Comparison of ENCODE assay signal across 19 mouse cellular contexts in the genomic region with DNA sequence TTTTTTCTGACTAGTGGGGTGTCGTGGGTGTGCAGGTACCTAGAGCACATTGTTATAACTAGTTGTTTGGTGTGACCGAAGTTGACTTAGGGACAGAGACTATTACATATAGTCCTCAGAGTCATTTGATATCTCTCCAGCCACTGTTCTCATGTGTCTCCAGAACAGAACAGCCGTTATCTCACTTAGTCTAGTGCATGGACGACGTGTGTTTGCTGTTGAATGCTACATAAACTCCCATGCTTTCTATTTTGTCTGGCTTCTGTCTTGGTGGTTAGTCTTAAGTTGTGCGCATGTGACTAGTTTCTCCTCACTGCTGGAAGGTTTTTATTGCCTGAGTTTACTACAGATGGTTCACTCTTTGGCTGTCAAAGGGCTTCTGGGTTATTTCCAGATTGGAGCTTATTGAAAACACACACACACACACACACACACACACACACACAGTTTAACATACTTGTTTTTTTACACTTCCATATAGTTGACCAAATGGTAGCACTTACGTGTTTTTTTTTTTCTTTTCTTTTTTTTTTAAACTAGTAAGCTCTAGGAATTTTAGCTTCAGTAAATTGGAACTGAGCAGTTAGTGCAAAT. TPM values are rescaled to one million over a fixed set of nuclear protein-coding genes. Genes with fewer than 3 reads are reported as not detected.
DNase-seq lines count a peak whose midpoint lies in the region; ATAC-seq and TF ChIP-seq lines count a peak whose summit lies in the region.
"Had no signal": no experiment of that assay in that cellular context is flagged by ENCODE, and none has a peak within 500 bp of the region (broad histone marks: within the 10 kb centered on the region; RNA-seq: fewer than 3 reads in every experiment).

No protein-coding gene starts in this region.

- peaks cover 35% of the 10 kb centered on the region for H3K4me1 ChIP-seq in forebrain, embryonic 14.5 days (ENCODE audit: control insufficient read depth, insufficient read depth, low read length)
- H3K4me1 ChIP-seq in forebrain, postnatal 0 days (ENCODE audit: insufficient read depth), result no peaks in the 10 kb centered on the region; the same call in 1 of the 2 replicates
- peaks cover 64% of the 10 kb centered on the region for H3K4me1 ChIP-seq in liver, embryonic 12.5 days
- peaks cover 47% of the 10 kb centered on the region for H3K4me1 ChIP-seq in liver, postnatal 0 days (ENCODE audit: insufficient read depth)
- H3K4me1 ChIP-seq in heart, embryonic 14.5 days (ENCODE audit: control insufficient read depth in 2 of 2, insufficient read depth in 2 of 2, low read length in 2 of 2), result peaks cover 19 to 83% of the 10 kb centered on the region in 2 experiments

- peak; percentile 51 for DNase-seq in forebrain, embryonic 14.5 days (ENCODE audit: low spot score)
- no peak for DNase-seq in forebrain, postnatal 0 days
- no peak for DNase-seq in liver, postnatal 0 days
- DNase-seq in lung, postnatal 36 days, result no peak
- no peak for DNase-seq in frontal cortex, adult 2 months (ENCODE audit: extremely low spot score in 1 of 2, low spot score in 1 of 2)
- DNase-seq: adrenal gland, postnatal 10 days; midbrain, embryonic 14.5 days; thymus, postnatal 14 days had no signal

- no peaks in the 10 kb centered on the region for H3K36me3 ChIP-seq in forebrain, embryonic 14.5 days (ENCODE audit: control insufficient read depth, insufficient read depth, low read length)
- H3K36me3 ChIP-seq in forebrain, postnatal 0 days (ENCODE audit: insufficient read depth), result no peaks in the 10 kb centered on the region
- no peaks in the 10 kb centered on the region for H3K36me3 ChIP-seq in liver, embryonic 12.5 days
- H3K36me3 ChIP-seq in liver, postnatal 0 days (replicated peaks; ENCODE audit: insufficient read depth, low read length), result no peaks in the 10 kb centered on the region
- no peaks in the 10 kb centered on the region for H3K36me3 ChIP-seq in heart, embryonic 14.5 days (ENCODE audit: control insufficient read depth, insufficient read depth, low read length)
- H3K36me3 ChIP-seq: forebrain, embryonic 12.5 days; kidney, embryonic 15.5 days; limb, embryonic 13.5 days; neural tube, embryonic 13.5 days had no signal

- TF ChIP-seq EP300 in liver, postnatal 0 days (IDR thresholded peaks at IDR 0.05; ENCODE audit: low read depth), result no peak

- no peak for ATAC-seq in forebrain, embryonic 14.5 days
- ATAC-seq in forebrain, postnatal 0 days, result no peak
- ATAC-seq in liver, embryonic 12.5 days, result peak; percentile 55; the same call in 1 of the 2 replicates
- ATAC-seq in liver, postnatal 0 days, result no peak
- no peak for ATAC-seq in heart, embryonic 14.5 days (ENCODE audit: insufficient number of reproducible peaks, insufficient read depth, low FRiP score, low read depth)
- ATAC-seq: activated CD4-positive, CD25-positive, alpha-beta regulatory T cell, adult 4 months; CD4-positive, CD25-positive, alpha-beta regulatory T cell, adult 4 months; hindbrain, embryonic 16.5 days; intestine, embryonic 16.5 days had no signal

- H3K27me3 ChIP-seq in forebrain, embryonic 14.5 days (replicated peaks; ENCODE audit: control insufficient read depth, insufficient read depth, low read length), result no peaks in the 10 kb centered on the region
- H3K27me3 ChIP-seq in forebrain, postnatal 0 days (ENCODE audit: insufficient read depth, low read length), result no peaks in the 10 kb centered on the region
- no peaks in the 10 kb centered on the region for H3K27me3 ChIP-seq in liver, embryonic 12.5 days (replicated peaks)
- no peaks in the 10 kb centered on the region for H3K27me3 ChIP-seq in liver, postnatal 0 days (ENCODE audit: insufficient read depth, low read length)
- H3K27me3 ChIP-seq in heart, embryonic 14.5 days (ENCODE audit: control insufficient read depth, insufficient read depth, low read length), result no peaks in the 10 kb centered on the region
- H3K27me3 ChIP-seq: forebrain, embryonic 12.5 days; kidney, embryonic 15.5 days; limb, embryonic 13.5 days; neural tube, embryonic 13.5 days had no signal

- no peak overlapping the region for H3K9ac ChIP-seq in forebrain, embryonic 14.5 days (ENCODE audit: low read length)
- H3K9ac ChIP-seq in forebrain, postnatal 0 days, result no peak overlapping the region
- no peak overlapping the region for H3K9ac ChIP-seq in liver, embryonic 12.5 days
- no peak overlapping the region for H3K9ac ChIP-seq in liver, postnatal 0 days (replicated peaks)
- no peak overlapping the region for H3K9ac ChIP-seq in heart, embryonic 14.5 days (ENCODE audit: low read length)
- H3K9ac ChIP-seq: forebrain, embryonic 12.5 days; kidney, embryonic 15.5 days; limb, embryonic 13.5 days; neural tube, embryonic 13.5 days had no signal

- H3K4me2 ChIP-seq in forebrain, embryonic 14.5 days (ENCODE audit: low read length), result no peak overlapping the region
- no peak overlapping the region for H3K4me2 ChIP-seq in forebrain, postnatal 0 days (ENCODE audit: low read depth)
- 0 out of 2 replicates have a peak overlapping the region, but pooled peaks have one; percentile 1 for H3K4me2 ChIP-seq in liver, embryonic 12.5 days
- H3K4me2 ChIP-seq in liver, postnatal 0 days (ENCODE audit: low read depth, low read length), result no peak overlapping the region
- peak overlapping the region; percentile 21; the same call in 1 of the 2 replicates for H3K4me2 ChIP-seq in heart, embryonic 14.5 days (ENCODE audit: low read length)
- H3K4me2 ChIP-seq: forebrain, embryonic 12.5 days; kidney, embryonic 15.5 days; limb, embryonic 13.5 days; neural tube, embryonic 13.5 days had no signal

- no peaks in the 10 kb centered on the region for H3K9me3 ChIP-seq in forebrain, embryonic 14.5 days (replicated peaks; ENCODE audit: control insufficient read depth, low read length)
- no peaks in the 10 kb centered on the region for H3K9me3 ChIP-seq in forebrain, postnatal 0 days (ENCODE audit: low read length)
- no peaks in the 10 kb centered on the region for H3K9me3 ChIP-seq in liver, embryonic 12.5 days (replicated peaks)
- no peaks in the 10 kb centered on the region for H3K9me3 ChIP-seq in liver, postnatal 0 days (ENCODE audit: low read length)
- no peaks in the 10 kb centered on the region for H3K9me3 ChIP-seq in heart, embryonic 14.5 days (ENCODE audit: control insufficient read depth, low read length)
- H3K9me3 ChIP-seq: embryonic facial prominence, embryonic 10.5 days; forebrain, embryonic 12.5 days; kidney, embryonic 15.5 days; limb, embryonic 13.5 days; neural tube, embryonic 13.5 days had no signal

- TF ChIP-seq CTCF in forebrain, postnatal 0 days (IDR thresholded peaks at IDR 0.05; ENCODE audit: low read depth), result no peak
- TF ChIP-seq CTCF in liver, postnatal 0 days (IDR thresholded peaks at IDR 0.05; ENCODE audit: low read depth), result no peak

- H3K27ac ChIP-seq in forebrain, embryonic 14.5 days (ENCODE audit: low read depth, low read length), result no peak overlapping the region
- no peak overlapping the region for H3K27ac ChIP-seq in forebrain, postnatal 0 days (ENCODE audit: low read depth, low read length)
- H3K27ac ChIP-seq in liver, embryonic 12.5 days, result no peak overlapping the region
- H3K27ac ChIP-seq in liver, postnatal 0 days (ENCODE audit: low read depth), result no peak overlapping the region
- H3K27ac ChIP-seq in heart, embryonic 14.5 days (replicated peaks in 1 of 2; ENCODE audit: control insufficient read depth in 1 of 2, insufficient read depth in 1 of 2, low read depth in 2 of 2, low read length in 2 of 2), result peak overlapping the region; percentile 10 to 38; a peak in 3 of 4 replicates
- H3K27ac ChIP-seq: embryonic facial prominence, embryonic 10.5 days; forebrain, embryonic 12.5 days; kidney, embryonic 15.5 days; limb, embryonic 13.5 days; neural tube, embryonic 13.5 days had no signal

- 83% methylated on average over 7 of the region's 7 CpGs for WGBS in forebrain, embryonic 14.5 days
- WGBS in forebrain, postnatal 0 days, result 71% methylated on average over 7 of the region's 7 CpGs
- 45% methylated on average over 7 of the region's 7 CpGs for WGBS in liver, embryonic 12.5 days (ENCODE audit: insufficient replicate concordance)
- WGBS in liver, postnatal 0 days (ENCODE audit: insufficient replicate concordance), result 46% methylated on average over 7 of the region's 7 CpGs
- WGBS in heart, embryonic 14.5 days, result 29% methylated on average over 7 of the region's 7 CpGs

- H3K4me3 ChIP-seq in forebrain, embryonic 14.5 days (ENCODE audit: low read depth, low read length), result no peak overlapping the region
- H3K4me3 ChIP-seq in forebrain, postnatal 0 days (ENCODE audit: low read depth, low read length), result no peak overlapping the region
- no peak overlapping the region for H3K4me3 ChIP-seq in liver, embryonic 12.5 days
- no peak overlapping the region for H3K4me3 ChIP-seq in liver, postnatal 0 days (ENCODE audit: low read depth, low read length)
- H3K4me3 ChIP-seq in heart, embryonic 14.5 days (ENCODE audit: control insufficient read depth in 1 of 2, insufficient read depth in 1 of 2, low read depth in 1 of 2, low read length in 2 of 2), result no peak overlapping the region
- H3K4me3 ChIP-seq: embryonic facial prominence, embryonic 10.5 days; forebrain, embryonic 12.5 days; kidney, embryonic 15.5 days; limb, embryonic 13.5 days; neural tube, embryonic 13.5 days had no signal

RNA-seq across cellular contexts. Expression of a gene that starts 25.2 kb away (rescaled TPM):
- 57.2 and 59.5 TPM in 2 replicates for polyA plus RNA-seq in forebrain, embryonic 14.5 days (2014; fragmentation: Nextera tagmentation; extraction: Ambion mirVana)
- 77.0 and 91.5 TPM in 2 replicates for total RNA-seq in forebrain, postnatal 0 days (2014; rRNA removed)
- 48.5 and 48.7 TPM in 2 replicates for polyA plus RNA-seq in forebrain, postnatal 0 days (2015; fragmentation: Nextera tagmentation; extraction: Ambion mirVana)
- 18.8 and 19.9 TPM in 2 replicates for polyA plus RNA-seq in liver, embryonic 12.5 days (2016; fragmentation: Nextera tagmentation; extraction: Ambion mirVana)
- polyA plus RNA-seq in liver, postnatal 0 days (2015; fragmentation: Nextera tagmentation; extraction: Ambion mirVana), result 24.7 and 26.2 TPM in 2 replicates
- polyA plus RNA-seq in heart, embryonic 14.5 days (2014; fragmentation: Nextera tagmentation; extraction: Ambion mirVana), result 39.8 and 48.1 TPM in 2 replicates
- 99.4 and 100 TPM in 2 replicates for polyA plus RNA-seq in frontal cortex, adult 2 months (2012; rRNA removed)

RNA-seq across cellular contexts. Expression of a gene that starts 59.8 kb away (rescaled TPM):
- 9.4 and 9.9 TPM in 2 replicates for polyA plus RNA-seq in forebrain, embryonic 14.5 days (2014; fragmentation: Nextera tagmentation; extraction: Ambion mirVana)
- 29.1 and 45.7 TPM in 2 replicates for total RNA-seq in forebrain, postnatal 0 days (2014; rRNA removed)
- polyA plus RNA-seq in forebrain, postnatal 0 days (2015; fragmentation: Nextera tagmentation; extraction: Ambion mirVana), result 7.6 and 10.9 TPM in 2 replicates
- 1.7 TPM in 2 replicates for polyA plus RNA-seq in liver, embryonic 12.5 days (2016; fragmentation: Nextera tagmentation; extraction: Ambion mirVana)
- polyA plus RNA-seq in liver, postnatal 0 days (2015; fragmentation: Nextera tagmentation; extraction: Ambion mirVana), result 2.0 and 2.2 TPM in 2 replicates
- polyA plus RNA-seq in heart, embryonic 14.5 days (2014; fragmentation: Nextera tagmentation; extraction: Ambion mirVana), result 6.3 and 6.6 TPM in 2 replicates
- 26.7 and 28.2 TPM in 2 replicates for polyA plus RNA-seq in frontal cortex, adult 2 months (2012; rRNA removed)
- polyA plus RNA-seq: activated CD4-positive, CD25-positive, alpha-beta regulatory T cell, adult 4 months; CD4-positive, CD25-positive, alpha-beta regulatory T cell, adult 4 months had no signal

Comparison
In these comparisons a context has a peak if more than half of its experiments do, and no peak if none do; other contexts are left out.
1. H3K4me2 ChIP-seq: peak in liver, embryonic 12.5 days (single experiment) and heart, embryonic 14.5 days (single experiment); none in forebrain, embryonic 14.5 days (single experiment), forebrain, postnatal 0 days (single experiment) and liver, postnatal 0 days (single experiment).
2. H3K27ac ChIP-seq: peak in heart, embryonic 14.5 days (2 of 2); none in forebrain, embryonic 14.5 days (single experiment), forebrain, postnatal 0 days (single experiment), liver, embryonic 12.5 days (single experiment) and liver, postnatal 0 days (single experiment).